Mouse (Mus musculus) cerebellum, adult 8-10 months (tissue): ENCODE results near the gene Mto1.
A peak's percentile ranks its signal among the peaks of the same experiment; 100 is the strongest.
"Not testable (repeated sequence)": the region's sequence is repeated elsewhere in the genome, so short reads cannot be mapped to it uniquely, and the experiment has no call there.

Experiments used
- DNase-seq: peaks from one replicate; pipeline ENCODE4 v3.0.0; 2022

The Mto1 gene

GRCm38 (mm10) chr9:78476531-78477020, 28.6 kb downstream of the Mto1 start:
- no peak for DNase-seq

GRCm38 (mm10) chr9:78477021-78477551, 29.1 kb downstream of the Mto1 start:
- DNase-seq = no peak

- DNase-seq = not testable (repeated sequence)
Observed at GRCm38 (mm10) chr9:78478009-78478605, 30.1 kb downstream of the Mto1 start.

- DNase-seq = not testable (repeated sequence)
Observed at GRCm38 (mm10) chr9:78479308-78479707, 31.3 kb downstream of the Mto1 start.

GRCm38 (mm10) chr9:78480227-78480626, 32.2 kb downstream of the Mto1 start:
- DNase-seq = not testable (repeated sequence)

- peak; percentile 66 for DNase-seq
Observed at GRCm38 (mm10) chr9:78480706-78481358, 32.8 kb downstream of the Mto1 start.

- peak; percentile 93 for DNase-seq
Observed at GRCm38 (mm10) chr9:78481423-78482331, 33.7 kb downstream of the Mto1 start.

GRCm38 (mm10) chr9:78482386-78482785, 34.4 kb downstream of the Mto1 start:
- no peak for DNase-seq

GRCm38 (mm10) chr9:78484660-78485059, 36.7 kb downstream of the Mto1 start:
- no peak for DNase-seq

GRCm38 (mm10) chr9:78488021-78488420, 40.0 kb downstream of the Mto1 start:
- not testable (repeated sequence) for DNase-seq

GRCm38 (mm10) chr9:78488890-78489420, 40.9 kb downstream of the Mto1 start, which contains the start of gene Eef1a1:
Eef1a1 (minus strand) TSS chr9:78489151.
- peak; percentile 45 for DNase-seq

GRCm38 (mm10) chr9:78491169-78491568, 43.2 kb downstream of the Mto1 start:
- no peak for DNase-seq

GRCm38 (mm10) chr9:78492254-78492653, 44.2 kb downstream of the Mto1 start:
- no peak for DNase-seq

- DNase-seq = no peak
Observed at GRCm38 (mm10) chr9:78493171-78493570, 45.2 kb downstream of the Mto1 start.

GRCm38 (mm10) chr9:78500386-78500785, 52.4 kb downstream of the Mto1 start:
- DNase-seq = no peak

GRCm38 (mm10) chr9:78501284-78501683, 53.3 kb downstream of the Mto1 start:
- DNase-seq = no peak

GRCm38 (mm10) chr9:78503223-78504079, 55.4 kb downstream of the Mto1 start:
- DNase-seq = no peak

GRCm38 (mm10) chr9:78504133-78504532, 56.1 kb downstream of the Mto1 start:
- DNase-seq = no peak

- DNase-seq = no peak
Observed at GRCm38 (mm10) chr9:78504679-78505078, 56.7 kb downstream of the Mto1 start.

- no peak for DNase-seq
Observed at GRCm38 (mm10) chr9:78505223-78505622, 57.2 kb downstream of the Mto1 start.

GRCm38 (mm10) chr9:78506002-78506721, 58.2 kb downstream of the Mto1 start:
- no peak for DNase-seq
